Mouse (Mus musculus): ENCODE measurements at regions not wholly inside any gene's neighbourhood (a gene's known extent, or its start where the extent isn't known, plus 50 kb on each side); places are given as distances from the start of the nearest gene placed in this dataset.

DNA sequence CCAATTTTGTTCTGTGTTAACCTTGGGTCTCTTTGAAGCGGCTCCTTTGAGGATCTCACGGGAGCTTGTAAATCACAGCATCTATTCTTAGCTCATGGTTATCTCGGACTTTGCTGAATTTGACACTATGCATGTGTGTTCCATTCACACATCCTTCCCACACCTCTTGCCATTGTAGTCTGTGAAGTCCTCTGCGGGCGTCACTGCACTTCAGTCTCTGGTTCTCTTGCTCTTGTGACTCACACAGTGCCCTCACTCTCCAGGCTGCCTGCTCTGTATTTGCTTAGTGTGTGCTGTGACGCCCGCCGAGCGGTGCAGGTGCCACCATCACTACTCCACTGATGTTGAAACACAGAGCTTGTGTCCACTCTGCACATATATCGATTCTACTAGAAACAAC lies 1271.2 kb downstream of the Synb start:
- no peak for DNase-seq
- intact Hi-C loops (cut with DNase I), result no loop called here

DNA sequence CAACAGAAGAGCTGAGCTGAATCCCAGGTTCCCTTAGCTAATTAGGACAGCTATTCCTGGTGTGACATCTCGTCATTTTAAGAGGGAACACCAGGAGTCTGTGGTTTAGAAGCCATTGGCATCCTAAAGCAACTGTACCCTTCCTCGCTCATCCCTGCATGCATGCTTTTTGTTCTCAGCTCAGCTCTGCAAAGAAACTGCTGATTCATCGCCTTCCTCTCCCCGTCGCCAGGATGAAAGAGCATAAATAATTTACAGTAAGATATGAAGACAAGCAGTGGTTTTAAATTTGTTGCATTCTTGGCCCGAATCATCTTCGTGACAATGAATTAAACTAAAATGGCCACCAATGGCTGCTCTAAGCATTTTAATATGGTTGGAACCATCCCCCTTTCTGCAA lies 1272.9 kb downstream of the Synb start:
- intact Hi-C loops (cut with DNase I), result no loop called here
- DNase-seq, result no peak

- intact Hi-C loops (cut with DNase I), result no loop called here
- DNase-seq, result no peak
These were observed 1273.3 kb downstream of the Synb start for GRCm38 (mm10) chr14:68020769-68021168.

- DNase-seq, result no peak
- intact Hi-C loops (cut with DNase I), result no loop called here
These were observed 1275.4 kb downstream of the Synb start for GRCm38 (mm10) chr14:68018686-68019085.

GRCm38 (mm10) chr14:67996790-67997417 lies 1297.2 kb downstream of the Synb start:
- intact Hi-C loops (cut with DNase I), result no loop called here

DNA sequence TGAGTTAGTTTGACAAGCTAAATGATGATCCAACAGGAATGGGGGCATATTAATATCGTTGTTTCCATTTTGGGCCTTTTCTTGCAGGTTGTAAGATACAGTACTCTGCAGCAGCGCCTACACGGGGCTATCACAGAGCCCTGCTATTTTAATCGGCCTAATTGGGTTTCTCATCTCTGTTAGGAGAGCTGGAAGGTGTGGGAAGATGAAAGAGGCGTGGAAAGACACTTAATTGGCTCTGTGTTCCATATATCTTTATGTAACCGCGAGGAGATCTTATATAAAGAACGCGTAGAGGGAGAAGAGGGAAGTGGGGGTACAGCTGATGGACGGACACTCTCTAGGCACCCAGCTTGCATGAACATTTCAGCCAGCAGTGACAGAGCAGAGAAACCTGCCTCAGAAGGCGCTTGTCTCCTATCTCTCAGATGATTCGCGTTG lies 1300.5 kb downstream of the Synb start:
- no peak for DNase-seq
- intact Hi-C loops (cut with DNase I), result loop anchor here (2.0 kb wide), 1 partner anchor 157 kb away; no protein-coding TSS in a partner anchor

More at GRCm38 (mm10) chr14:67996790-67997417, 1297.2 kb downstream of the Synb start:
- no peak for DNase-seq

- DNase-seq, result peak; percentile 10 to 20
- intact Hi-C loops (cut with DNase I), result loop anchor here (2.0 kb wide), 1 partner anchor 158 kb away; no protein-coding TSS in a partner anchor
These were observed 1301.0 kb downstream of the Synb start for GRCm38 (mm10) chr14:67993142-67993541.

DNA sequence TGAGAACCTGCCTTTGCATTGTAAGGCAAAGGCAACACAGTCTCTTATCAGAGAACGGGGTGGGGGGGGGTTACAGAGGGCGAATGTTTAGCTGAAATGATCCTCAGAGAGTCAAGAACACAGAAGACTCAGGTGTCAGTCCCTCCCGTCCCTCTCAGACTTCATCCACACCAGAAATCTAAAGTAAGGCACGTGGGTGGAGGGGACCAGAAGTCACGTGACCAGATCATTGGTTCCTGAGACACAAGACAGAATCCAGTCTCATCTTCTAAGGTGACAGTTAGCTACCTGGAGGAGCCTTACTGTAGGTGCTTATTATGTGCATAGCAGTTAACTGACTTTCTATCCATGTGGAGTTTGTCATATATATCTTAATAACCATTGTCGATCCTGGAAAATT lies 1302.0 kb downstream of the Synb start:
- intact Hi-C loops (cut with DNase I), result loop anchor here (2.0 kb wide), 1 partner anchor 159 kb away; no protein-coding TSS in a partner anchor
- DNase-seq, result no peak

GRCm38 (mm10) chr14:67990271-67990670 lies 1303.8 kb downstream of the Synb start:
- DNase-seq, result no peak
- intact Hi-C loops (cut with DNase I), result no loop called here
